Mouse (Mus musculus) heart, adult 8-10 months (tissue): ENCODE measurements at regions not wholly inside any gene's neighbourhood (a gene's known extent, or its start where the extent isn't known, plus 50 kb on each side); places are given as distances from the start of the nearest gene placed in this dataset.

ENCODE experiments used
- DNase-seq: peaks from one replicate; pipeline ENCODE4 v3.0.0; 2022; ENCODE audit warnings: low spot score

DNA sequence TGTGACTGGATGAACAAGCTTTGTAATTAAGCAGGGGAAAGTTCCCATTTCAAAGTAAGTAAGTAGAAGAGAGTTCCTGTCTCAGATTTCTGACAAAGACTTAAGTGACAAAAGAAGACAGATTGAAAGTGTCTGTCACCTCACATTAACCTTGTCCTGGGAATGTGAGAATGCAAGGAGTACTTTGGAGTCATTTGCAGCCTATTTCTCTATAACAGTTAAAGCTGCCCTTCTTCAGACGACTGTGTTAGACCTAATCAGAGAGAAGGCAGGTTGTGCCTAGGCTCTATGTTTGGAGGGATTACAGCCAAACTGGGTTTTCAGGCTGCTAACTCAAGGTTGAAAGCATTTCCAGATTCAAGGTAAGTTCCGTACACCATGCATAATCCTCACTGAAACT, 446.5 kb downstream of the Pdgfc start:
- no peak for DNase-seq

DNA sequence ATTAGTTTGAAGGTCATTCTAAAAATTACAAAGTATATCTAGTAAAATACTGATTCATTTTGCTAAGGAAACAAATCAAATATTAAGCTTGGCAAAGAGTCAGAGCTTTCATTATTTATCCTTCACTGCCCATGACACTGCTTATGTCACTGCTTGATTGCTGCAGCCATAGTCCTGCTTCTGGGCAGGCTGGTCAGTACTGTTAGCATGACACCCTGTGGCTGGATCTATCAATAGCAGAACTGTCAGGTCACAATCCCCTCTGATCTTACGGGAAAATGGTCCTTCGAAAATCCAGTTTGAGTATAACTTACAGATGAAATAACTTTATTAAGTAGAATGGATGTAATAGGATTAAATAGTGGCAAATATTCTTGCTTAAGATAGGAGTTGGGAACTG, 447.1 kb downstream of the Pdgfc start:
- no peak for DNase-seq

DNA sequence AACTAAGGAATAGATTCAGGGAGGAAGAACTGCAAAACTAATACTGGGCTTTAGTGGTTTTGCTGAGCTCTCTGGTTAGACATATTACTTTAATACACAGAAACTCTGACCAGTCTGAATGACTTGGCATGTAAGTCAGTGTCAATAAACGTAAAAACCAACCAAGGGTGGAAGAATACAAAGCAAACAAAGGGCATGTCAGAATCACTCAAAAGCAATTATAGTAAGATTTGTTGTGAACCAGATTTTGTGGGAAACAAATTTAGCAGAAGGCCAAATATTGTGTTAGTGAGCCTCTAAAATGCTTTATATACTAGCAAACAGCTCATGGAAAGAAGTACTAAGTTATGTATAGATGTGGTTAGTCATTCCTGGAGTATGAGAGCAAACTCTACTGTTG, 427.1 kb upstream of the Ctso start:
- DNase-seq, result no peak

DNA sequence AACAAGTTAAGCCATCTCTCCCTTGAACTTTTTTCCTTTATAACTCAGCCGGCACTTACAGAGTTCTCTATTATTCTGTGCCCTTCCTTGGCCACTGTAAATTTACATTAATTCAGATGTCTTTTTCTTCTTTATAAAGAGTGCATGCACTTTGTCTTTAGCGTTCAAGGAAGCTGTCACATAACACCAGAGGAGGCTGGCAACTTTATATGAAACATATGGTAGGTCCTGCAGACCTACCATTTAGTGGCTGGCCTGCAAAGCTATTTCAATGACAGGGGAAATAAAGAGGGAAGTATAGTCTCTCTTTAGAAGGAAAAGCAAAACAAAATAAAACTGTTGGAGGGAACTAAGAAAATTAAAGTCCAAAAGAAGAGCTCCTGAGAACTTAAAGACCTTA, 423.8 kb upstream of the Ctso start:
- no peak for DNase-seq

DNA sequence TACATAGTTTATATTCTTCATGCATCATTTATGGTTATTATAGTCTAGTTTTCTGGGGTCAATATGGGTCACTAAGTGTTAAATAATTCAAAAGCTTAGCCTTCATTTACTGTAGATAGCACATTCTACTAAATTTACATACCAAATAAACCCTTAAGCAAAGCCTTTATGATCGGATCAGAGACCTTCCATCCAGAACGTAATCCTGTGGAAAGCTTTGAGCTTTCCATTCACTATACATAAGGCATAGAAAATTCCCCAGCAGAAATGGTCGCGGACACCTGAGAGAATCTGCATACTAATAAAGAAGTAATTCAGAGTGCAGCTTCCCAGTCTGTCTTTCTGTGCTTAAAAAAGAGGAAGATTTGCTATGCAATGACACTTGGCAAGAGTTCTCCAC, 410.6 kb upstream of the Ctso start:
- DNase-seq, result no peak

DNA sequence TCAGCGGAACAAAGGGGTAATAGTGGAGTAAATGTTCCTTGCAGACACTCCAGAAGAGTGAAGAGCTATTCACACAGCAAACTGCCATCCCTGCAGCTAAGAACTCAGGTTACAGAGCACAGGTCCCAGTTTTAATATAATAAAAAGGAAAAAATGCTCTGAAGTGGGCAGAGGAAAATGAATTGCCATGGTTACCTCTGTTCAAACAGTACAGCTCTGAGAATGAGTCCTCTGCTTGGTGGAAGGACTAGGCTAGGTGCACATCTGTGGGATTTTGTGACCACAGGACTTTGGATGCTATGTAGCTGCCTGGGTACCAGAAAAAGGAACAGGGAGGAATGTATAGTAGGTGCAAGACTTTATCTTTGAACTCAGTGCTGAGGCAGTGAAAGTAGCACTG, 401.5 kb upstream of the Ctso start:
- DNase-seq, result no peak

DNA sequence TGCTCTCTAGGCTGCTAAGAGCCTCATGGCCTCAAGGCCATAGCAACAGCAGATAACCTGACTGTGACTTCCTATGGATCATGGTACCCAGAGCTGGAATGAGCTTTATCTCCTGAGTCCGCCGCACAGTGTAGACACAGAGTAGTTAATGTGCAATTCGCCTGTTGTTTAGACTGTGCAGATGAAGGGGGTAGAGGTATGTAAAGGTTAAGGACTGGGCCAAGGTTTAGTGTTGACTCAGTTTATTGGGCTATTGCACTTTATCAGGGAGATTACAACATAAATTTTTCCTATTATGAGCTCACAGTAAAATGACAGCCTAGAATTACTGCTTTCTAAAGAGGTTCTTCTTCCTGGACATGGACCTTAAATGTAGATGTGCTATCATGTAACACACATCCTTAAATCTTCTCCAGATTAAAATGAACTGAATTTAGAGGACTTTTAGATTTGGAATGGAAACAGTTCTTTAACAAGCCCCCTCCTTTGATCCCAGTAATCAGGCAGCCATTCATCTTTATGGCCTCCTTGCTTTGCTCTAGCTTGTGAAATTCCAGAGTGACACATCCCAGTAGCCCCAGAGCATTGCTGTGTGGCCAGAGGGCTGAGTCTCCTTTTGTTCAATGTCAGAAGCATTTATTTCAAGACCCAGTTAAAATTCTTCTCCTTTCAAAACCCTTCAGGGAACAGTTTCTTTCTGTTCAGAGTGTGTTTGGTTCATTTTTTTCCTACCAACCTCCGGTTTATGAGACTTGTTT, 396.8 kb upstream of the Ctso start:
- DNase-seq, result no peak

DNA sequence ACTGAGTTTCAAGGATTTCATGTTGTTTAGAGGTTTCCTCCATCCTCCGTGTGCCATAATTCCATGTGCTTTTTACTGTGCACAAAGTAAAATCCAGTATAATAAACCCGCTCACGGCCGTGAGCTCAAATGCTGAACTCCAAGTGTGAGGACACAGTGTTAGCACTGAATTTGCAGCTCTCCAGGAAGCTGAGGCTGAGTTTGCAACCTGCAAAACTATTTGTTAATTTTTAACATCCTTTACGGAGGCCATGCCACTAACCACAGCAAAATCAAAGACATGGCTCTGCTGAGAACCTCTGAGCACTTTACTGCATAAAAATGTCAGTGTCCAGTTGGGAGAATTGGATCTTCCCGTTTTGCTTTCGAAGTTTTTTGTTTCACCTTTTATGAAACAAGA, 377.6 kb upstream of the Ctso start:
- DNase-seq, result no peak

DNA sequence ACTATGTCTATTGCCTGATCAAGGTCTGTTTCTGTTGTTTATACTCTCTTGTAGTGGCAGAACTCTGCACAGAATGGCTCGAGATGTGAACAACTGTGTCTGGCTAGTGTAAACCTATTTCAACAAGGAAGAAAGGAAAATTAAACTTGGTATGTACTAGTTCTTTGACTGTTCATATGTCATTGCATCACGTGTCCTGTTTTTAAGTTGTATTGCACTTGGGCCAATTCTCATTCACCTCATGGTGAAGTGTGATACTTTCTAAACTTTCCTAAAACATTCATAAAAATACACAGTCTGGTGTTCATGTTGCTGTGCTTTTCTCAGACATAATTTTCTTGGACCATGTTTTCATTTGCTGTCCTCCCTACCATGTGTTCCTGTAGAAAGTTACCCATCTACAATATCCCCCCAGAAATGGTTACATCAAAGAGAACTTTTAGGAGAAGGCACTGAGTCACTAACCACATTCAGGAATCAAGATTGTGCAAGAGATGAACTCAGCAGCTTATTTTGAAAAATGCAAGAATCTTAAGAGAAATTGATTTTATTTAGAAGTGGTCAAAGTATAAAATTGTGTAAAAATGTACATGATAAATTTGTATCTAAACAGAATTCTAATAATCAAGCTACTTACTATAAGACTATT, 369.7 kb upstream of the Ctso start:
- no peak for DNase-seq

DNA sequence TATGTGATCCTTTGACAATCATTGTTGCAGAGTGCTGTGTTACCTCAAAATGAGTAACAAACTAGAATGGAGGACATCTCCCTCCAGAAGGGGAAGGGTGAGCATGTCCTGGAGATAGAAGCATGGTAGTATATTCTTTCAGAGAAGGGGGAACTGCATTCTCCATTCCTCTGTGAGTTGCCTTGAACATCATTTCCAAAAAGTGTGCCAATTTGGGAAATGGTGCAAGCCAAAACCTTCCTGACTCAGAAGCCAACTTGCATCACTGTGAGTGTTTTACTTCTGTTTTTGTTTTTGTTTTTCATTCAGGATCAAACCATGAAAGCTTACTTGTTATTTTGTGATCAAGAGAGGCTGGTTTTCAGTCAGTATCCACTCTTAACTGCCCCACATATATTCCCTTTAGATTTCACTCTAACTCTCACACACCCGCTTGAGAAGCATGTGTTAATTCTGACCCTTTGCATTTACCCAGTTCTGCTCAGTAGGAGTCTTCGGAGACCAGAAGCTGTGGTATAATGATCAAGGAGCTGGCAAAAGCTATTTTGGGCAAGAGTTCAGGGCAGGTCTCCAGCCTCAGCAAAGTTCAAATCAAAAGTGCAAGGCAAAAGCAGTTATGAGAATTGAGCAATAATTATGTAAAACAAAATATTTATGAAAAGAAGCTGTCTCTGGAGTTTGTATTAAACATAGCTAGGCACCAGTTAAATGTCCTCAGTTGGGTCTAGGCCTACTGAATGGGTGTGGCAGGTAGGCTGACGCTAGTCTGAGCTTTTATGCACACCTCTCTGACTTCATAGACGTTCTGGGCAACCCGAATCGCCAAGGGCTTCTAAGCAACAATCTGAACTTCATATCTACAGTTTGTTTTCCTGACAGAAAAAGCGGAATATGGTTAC, 368.3 kb upstream of the Ctso start:
- no peak for DNase-seq

DNA sequence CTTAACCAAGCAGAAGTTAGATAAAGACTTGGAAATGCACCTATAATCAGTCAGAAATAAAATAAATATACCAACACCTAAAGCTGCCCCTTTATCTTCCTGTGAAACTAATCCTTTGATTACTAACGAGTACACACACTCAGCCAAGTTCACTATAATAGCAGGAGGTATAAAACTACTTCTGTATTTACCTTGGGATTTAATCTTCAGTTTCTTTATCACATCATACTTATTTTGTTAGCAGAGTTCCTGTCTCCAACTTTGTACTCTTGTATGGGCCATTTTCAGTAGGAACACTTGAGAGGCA, 367.7 kb upstream of the Ctso start:
- DNase-seq, result no peak

DNA sequence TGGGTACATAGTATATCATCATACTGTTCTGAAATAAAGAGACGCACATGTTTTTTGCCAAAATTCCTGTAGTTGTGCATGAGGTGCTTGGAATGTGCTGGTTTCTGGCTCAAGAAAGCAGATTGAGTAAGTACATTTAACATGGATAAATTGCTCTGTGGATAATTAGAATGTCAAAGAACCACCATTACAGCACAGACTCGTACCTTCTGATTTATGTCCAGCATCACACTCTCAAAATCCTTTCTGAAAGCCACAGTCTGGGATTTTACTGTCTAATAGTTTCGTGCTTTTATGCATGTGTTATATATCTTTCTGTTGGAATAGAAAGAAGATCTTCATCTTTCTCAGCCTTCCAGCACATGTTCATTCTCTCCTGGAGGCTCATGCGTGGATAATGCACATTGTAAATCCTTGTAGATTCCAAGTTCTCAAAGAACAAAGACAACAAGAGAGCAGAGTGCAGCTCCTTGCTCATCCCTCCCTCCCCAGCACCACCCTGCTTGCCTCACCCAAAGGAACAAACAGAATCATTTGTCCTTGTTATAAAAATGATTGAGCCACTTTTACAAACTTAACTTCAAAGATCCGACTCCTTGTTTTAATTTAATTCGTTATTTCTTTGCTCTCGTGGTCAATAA, 348.9 kb upstream of the Ctso start:
- no peak for DNase-seq

DNA sequence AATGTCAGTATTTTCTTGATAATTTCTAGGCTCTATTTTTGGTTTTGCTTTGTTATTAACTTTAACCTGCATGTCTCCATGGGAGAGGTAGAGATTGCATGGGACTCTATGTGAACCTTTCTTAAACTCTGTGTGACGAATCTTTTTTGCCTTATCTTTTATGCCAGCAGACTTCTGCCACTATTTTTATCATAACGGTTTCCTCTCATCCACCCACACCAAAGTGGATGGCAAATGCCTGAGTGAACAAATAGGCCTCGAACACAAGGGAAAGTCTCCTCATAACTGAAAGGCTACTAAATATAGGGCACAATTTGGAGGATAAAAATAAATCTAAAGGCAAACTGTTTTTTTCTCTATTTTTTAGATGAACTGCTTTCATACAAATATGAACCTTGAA, 343.3 kb upstream of the Ctso start:
- DNase-seq, result no peak

DNA sequence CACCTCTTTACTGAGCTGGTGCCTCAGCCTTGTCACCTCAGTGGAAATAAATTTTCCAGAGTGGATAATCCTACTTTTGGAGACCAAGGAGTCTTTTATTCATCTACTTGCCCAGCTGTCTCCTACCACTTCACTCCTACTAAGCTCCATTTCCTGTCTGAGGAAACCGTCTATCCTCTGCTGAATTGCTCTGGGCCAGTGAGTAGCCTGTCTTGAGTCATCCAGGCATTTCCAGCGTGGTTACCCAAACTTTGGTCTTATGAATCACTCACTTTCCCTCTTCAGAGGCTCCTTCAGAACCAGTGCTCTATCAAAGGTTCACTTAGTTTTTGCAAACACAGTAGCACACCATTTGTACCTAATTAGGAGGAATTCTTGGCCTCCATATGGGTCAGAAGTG, 303.2 kb upstream of the Ctso start:
- DNase-seq, result no peak

DNA sequence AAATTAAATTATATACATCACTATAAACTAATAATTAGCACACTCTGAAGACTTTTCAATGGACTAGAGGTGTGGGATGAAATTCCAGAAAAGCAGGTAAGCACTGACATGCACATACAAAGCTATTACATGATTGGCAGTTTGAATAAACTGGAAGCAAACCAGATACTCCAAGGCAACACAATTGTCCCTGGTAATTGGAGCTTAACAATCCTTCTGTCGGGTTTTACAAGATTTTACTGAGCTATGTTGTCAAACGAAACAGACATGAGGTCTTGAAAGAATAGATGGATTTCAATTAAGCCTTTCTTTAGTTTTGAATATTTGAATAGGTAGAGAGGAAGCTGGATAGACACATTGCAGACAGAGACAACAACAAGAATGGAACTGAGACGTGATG, 273.9 kb upstream of the Ctso start:
- no peak for DNase-seq

DNA sequence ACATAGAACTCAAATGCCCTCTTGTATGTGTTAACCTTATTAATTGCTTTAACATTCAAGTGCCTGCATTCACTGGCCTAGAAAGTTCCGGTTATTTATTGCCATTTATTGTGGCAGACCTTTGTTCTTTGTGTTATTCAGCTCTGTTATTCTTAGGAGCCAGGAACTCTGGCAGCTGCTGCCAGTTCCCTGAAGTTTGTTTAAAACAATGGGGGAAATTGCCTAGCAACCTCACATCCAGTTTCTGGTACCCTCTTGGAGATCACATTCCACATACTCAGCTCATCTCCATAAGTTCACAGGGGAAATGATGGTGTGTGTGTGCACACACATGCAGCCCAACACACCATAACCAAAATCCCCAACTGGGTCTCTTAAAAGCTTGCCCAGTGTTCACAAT, 270.8 kb upstream of the Ctso start:
- DNase-seq, result no peak

DNA sequence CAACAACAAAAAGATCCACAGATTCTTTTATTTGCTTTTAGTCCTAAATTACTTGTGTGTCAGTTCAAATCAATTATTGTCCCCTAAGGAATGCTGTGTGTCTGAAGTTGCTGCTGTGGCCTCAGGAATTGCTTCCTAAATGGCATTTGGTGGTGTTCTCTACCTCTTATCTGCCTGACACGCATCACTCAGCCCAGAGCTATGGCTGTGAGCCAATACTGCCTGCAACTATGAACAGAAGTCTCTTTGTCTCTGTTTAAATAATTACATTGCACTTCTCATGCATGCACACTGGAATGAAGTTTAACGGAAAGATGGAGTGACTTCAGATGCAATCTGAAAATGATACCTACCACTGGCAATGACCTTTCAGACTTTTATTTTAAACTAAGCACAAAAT, 266.1 kb upstream of the Ctso start:
- no peak for DNase-seq

DNA sequence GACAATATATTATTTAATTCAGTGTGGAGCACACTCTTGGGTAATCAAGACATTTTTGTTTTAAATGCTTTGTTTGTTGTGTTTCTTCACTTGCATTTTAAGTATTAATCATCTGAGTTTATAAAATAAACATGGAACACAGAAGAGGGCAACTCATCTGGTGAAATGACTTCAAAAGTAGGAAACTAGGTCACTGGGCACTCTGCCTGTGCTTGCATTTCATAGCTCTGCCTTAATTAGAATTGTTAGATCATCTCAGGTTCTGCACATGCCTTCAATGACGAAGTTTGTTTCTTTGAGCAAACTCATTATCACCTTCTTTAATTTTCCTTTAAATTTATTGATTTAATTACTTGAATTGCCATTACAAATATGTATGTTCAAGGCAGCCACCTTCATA, 255.8 kb upstream of the Ctso start:
- DNase-seq, result no peak

DNA sequence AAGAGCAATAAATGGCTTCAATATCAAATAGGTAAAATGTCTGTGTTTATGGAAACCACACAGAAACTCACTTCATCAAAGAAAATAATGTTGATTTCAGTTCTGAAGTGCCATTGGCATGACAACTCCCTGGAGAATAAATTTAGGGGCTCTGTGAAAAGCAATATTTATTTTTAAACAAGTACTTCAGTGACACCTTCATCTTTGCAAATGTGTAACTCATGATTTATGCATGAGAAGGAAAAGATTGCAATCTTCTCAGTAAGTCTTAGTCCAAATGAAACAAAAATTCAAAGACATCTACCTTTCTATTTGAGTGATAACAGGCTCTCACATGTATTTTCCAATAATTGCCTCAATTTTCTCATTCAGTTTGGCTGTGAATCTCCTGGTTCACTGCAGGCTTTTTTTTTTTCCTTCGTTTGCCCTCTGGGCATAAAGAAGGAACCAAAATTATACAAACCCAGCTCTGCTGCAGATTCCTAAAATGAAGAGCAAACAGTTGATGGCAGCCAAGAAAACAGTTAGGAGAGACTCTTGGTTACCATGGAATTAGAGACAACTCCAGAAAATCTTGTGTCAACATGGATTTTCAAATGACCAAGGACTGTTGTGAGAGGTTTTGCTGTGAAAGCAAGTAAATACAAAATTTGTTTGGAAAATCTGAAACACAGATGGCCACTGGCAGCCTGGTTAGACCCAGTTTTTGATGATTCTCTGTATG, 230.3 kb upstream of the Ctso start:
- no peak for DNase-seq

DNA sequence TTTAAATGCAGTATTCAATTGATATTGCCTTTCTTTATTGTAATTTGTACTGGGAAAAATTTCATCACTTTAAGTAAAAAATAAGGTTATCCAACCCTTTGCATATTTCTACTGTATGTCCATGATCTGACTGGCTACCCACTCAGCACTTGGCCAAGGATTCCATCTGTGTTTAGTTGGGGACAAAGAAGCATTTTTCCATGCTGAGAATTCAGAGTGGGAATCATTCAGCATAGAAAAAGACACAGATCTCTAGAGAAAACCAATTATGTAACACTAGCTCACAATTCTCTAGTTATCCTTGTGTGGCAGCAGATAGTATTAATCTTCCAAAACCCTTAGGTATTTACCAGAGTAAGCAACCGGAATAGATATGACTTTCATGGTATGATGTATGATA, 213.5 kb upstream of the Ctso start:
- no peak for DNase-seq

DNA sequence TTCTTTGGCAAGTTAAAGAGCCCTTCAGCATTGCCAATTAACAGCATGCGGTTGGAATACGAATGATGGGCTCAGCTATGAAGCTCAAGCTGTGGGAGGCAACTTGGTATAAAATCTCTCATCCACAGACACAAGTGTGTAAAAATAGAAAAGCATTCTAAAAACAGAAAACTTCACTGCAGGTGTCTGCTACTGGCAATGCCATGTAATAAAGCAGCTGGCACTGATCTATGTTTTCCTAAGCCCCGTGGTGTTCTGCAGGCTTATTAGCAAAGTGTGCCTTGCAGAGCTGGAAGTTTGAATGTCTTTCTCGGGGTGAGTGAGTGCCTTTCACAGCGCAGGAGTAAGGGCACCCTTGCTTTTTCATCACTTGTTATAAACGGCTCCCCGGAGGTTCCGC, 196.9 kb upstream of the Ctso start:
- no peak for DNase-seq

DNA sequence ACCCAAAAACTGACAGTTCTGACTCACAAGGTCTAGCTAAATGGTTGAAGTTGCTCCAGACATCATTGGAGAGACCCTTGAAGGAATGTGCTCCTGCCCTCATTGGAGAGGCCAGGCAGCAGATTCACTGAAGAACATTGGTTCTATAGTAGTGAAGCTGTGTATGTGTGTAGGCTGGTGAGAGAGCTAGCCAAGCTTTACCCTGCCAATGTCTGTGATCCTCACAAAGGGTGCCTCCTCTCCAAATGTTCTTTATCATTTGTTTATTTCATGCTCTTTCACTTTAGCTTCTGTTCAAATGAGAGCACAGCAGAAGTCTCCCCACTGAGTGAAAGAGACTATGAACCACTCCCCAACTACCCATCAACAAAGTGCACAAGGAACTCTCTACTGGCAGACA, 195.6 kb upstream of the Ctso start:
- no peak for DNase-seq
